Mouse (Mus musculus) left cerebral cortex, adult 11 months (tissue): ENCODE measurements at regions not wholly inside any gene's neighbourhood (a gene's known extent, or its start where the extent isn't known, plus 50 kb on each side); places are given as distances from the start of the nearest gene placed in this dataset.

ENCODE experiments used
- DNase-seq: peaks from one replicate; pipeline ENCODE4 v3.0.0; 2022; ENCODE audit warnings: low spot score

DNA sequence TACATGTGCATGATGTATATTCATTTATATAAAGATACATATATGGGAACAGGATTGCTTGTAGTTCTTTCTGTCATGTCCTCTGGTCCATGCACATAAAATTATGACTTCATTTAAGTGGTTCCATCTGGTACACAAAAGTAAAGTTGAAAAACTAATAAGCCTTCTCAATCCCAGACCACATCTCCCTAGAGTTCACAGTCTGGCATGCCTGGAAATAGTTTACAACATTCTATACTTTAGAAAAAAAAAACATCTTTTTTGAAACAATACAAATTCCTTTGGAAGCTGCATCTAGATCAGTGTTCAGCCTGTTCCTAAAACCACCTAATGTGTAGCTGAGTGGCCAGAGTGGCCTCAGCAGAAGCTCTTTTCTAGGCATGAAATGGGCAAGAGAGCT, 578.2 kb upstream of the Marcks start:
- no peak for DNase-seq

GRCm38 (mm10) chr10:37711459-37711858, 572.7 kb upstream of the Marcks start:
- no peak for DNase-seq

DNA sequence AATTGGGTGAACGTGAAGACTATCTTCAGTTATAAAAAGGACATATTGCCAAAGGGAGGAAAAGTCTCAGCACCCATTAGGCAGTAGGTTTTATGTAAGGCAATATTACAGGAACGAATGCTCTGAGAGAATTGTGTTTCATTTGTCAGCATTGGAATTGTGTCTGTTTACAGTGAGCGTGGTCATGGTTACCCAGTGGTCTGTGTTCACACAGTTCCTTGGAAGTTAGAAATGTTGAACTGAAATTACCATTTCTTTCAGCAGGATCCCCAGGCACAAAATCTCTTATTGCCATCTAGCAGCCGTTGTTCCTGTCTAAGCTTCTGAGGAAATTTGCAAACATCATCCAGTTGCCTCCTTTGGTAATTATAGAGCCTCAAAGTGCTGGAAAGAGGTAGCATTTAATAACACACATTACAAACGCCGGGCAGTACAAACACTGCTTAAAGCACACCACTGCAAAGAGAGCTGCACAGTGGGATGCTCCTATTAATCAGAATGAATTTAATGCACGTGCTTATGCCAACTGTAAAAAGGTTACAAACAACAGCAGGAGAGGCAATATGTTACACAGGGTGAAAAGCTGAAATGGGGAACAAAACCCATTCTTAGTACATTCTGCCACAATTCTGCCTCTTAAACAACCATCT, 555.4 kb upstream of the Marcks start:
- no peak for DNase-seq

DNA sequence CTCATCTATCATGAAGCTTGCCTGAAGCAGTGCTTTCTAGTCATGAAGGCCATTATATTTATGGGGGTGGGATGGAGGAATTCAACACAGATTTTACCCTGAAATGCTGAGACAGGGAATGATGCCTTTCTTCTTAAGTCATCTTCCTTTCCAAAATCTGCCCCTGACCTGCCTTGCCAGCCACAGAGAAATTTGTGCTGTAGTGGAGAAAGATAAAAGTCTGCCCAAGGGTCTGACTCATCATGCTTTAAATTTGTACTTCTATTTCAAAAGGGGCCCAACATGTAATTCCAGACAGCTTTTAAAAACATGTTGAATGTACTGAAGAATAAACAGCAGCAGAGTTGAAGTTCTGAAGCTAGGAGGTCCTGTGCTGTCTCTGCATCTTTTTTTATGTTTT, 554.1 kb upstream of the Marcks start:
- no peak for DNase-seq

DNA sequence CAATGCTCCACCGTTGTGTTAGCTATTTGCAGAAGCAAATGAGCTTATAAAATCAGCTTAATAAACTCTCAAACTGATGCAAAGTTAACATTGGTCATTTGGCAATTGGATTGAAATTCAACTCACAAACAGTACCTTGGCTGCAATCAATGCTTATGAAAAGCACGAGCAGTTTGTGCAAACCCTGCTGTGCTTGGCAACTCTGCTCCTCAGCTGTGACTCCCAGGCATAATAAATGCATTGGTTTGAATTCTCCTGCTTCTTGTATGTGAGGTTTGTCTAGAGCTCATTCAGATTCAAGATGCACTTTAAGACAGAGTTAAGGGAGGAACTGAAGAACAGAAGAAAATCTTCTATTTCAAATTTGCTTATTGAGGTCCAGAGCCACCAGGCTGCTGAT, 553.2 kb upstream of the Marcks start:
- DNase-seq, result no peak

DNA sequence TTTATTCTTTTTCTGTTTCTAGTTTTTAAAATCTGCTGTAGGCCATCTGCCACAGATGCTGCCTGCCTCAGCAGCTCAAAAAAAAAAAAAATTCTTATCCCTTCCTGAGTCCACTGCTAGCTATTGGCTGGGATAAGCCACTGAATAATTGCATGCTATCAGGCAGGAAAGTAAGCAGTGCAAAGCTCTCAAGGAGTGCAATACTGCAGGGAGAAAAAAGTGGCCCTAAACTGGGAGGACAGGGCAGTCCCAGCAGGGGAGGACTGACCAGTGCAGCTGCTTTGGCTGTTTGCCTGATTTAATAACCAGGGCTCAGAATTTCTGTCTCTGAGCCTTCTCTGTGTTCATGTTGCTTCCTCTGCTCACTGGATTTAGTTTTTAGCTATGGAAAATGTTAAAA, 544.4 kb upstream of the Marcks start:
- no peak for DNase-seq

- DNase-seq, result no peak
Observed at GRCm38 (mm10) chr10:37680601-37681000, 541.9 kb upstream of the Marcks start.

DNA sequence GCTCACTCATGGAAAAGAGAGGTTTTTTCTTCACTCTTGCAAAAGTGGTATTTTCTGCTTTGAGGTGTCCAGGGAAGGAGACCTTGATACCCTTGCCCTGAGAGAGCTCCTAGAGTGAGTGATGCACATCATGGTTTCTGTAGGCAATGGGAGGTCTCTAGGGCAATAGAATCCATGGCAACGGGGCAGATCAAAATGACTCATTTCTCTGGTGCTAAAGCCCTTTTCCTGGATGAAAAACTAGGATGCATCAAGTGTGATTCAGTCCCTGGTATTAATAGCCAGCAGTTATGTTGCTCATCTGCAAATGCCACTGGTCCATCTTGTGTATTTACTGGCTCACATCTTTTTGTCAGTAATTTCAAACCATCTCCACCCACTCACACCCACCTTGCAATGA, 539.1 kb upstream of the Marcks start:
- no peak for DNase-seq

DNA sequence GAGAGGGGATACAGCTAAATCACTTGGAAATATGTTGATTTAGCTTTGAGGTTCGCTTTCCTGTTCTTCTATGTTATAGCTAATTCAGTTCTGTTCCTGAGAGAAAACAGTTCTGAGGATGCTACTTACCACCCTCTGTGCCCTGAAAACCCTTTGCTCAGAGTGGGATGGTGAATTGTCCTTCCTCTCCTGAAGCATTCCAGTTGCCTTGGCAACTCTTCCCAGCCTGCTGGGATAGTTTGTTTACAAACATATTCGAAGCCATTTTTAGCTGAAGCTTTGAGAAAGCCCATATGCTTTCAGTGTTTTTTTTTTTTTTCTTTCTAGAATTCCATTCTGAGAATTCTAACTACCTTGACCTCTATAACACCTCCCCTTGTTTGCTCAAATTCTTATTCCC, 530.1 kb upstream of the Marcks start:
- DNase-seq, result no peak

- DNase-seq, result no peak
Observed at GRCm38 (mm10) chr10:37667031-37667745, 528.5 kb upstream of the Marcks start.

DNA sequence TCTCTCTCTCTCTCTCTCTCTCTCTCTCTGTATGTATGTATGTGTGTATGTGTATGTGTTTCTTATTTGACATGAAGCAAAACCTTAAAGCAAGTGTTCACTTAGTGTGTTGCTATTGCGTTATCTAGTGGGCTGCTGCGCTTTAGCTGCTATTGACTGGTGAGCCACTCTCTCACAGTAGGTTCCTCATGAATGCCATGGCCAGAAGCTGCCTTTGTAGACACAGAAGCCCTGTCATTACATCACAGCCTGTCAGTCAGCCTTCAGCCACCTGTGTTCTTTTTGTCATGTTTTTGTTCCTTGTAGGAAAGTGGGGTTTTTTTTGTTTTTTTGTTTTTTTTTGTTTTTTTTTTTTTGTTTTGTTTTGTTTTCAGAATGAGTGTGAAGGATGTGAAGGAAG, 527.8 kb upstream of the Marcks start:
- DNase-seq, result no peak

DNA sequence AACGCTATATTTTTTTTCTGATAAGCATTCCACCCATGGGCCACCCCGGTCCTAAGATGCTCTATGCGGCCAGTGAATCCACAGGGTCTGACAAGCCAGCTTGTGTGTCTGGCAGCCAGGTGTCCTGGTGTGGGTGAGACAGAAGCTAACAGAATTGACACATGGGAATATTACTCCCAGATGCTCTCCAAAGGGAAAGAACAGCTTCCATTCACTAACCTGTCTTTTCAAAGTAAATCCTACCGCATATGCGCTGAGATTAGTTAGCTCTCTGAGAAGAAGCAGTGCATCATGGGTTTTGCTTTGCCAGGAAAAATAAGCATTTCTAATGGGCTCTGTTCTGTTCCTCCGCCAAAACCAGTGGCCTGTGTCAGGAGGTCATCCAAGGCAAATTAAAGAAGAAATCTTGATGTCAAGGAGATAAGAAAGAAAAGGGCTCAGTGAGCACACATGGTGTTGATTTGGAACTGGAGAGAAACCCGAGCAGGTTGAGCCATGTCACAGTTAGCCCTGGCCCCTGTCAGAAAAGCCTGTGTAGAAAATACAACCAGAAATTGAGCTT, 498.4 kb upstream of the Marcks start:
- DNase-seq, result no peak

- no peak for DNase-seq
Observed at GRCm38 (mm10) chr10:37636421-37636820, 497.7 kb upstream of the Marcks start.

DNA sequence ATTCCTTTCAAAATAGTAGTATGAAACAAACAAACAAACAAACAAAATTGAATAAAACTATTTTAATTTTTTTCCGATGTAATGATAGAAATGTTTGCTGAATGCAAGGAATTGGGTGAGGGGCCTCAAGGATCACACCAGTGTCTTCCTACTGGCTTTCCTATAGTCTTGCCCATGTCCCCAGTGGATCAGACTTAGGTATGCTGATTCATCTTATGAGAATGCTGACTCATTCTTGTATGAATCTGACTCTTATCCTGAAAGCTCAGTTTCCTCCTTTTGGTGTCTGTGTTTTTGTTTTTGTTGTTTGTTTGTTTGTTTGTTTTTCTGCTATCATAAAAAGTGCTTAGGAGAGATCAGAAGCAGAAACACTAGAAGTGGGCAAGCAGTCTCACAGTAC, 491.7 kb upstream of the Marcks start:
- DNase-seq, result no peak

GRCm38 (mm10) chr10:37627900-37628299, 489.2 kb upstream of the Marcks start:
- no peak for DNase-seq

DNA sequence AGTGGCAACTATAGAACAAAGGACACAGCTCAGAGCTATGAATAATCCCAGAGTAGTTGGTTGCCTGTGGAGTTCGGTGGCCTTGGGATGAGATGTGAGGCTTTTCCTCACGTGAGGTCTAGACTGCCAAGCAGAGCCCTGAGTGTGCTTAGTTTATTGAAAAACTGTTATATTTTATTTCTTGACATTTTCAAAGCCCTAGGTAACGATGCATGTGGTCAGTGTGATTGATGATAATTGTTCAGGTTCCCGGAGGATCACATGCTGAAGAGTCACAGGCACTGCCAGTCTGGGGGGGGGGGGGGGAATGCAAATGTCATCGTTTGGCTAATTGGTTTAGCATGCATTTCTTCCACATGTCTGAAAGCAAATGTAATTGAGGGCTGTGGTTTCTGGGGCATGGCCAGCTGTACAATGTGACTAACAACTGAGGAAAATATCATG, 488.1 kb upstream of the Marcks start:
- DNase-seq, result no peak

DNA sequence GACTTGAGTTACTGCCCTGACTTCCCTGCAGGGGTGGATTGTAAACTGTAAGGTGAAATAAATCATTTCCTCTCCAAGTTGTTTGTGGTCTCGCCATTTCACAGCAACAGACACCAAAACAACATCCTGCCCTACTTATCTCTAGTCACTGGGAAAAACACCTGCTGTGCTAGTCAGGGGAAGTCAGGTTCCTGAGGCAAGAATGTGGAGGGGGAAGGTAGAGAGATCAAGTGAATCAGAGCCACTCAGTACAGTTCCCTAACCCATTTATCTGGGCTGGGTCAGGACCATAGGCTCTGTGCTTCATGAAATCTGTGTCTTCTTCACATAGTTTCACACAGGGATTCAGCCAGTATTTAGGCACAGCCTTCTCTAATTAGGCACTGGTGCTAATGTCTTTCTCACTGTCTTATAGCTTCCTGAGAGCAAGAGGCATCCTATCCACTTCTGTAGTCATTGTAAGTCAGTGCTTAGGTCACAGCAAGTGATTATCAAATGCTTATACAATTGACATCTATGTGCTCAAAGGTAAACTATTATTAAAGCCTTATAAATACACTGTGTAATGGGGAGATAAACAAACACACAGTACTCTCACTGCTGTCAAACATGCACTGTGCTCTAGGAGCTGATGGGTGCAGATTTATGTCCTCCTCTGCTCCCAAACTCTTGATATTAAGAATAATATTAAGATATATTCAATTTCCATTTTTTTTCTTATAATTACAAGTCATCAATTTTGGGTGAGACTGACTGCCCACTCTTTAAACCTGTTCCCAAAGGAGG, 487.4 kb upstream of the Marcks start:
- DNase-seq, result no peak

- no peak for DNase-seq
Observed at GRCm38 (mm10) chr10:37623041-37623440, 484.3 kb upstream of the Marcks start.

DNA sequence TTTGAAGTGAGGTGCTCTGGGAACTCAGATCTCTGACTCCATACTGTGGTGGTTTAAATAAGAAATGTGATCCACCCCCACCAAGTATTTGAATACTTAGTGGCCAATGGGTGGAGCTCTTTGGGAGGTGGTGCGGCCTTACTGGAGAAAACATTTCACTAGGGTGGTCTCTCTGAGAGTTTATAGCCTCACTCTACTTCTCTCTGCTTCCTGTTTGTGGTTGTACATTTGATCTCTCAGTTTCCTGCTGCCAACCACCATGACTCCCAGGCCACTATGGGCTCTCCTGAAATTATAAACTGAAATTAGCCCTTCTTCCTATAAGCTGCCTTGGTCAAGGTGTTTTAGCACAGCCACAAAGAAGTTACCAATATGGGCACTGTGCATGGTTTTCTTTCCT, 479.9 kb upstream of the Marcks start:
- DNase-seq, result no peak

DNA sequence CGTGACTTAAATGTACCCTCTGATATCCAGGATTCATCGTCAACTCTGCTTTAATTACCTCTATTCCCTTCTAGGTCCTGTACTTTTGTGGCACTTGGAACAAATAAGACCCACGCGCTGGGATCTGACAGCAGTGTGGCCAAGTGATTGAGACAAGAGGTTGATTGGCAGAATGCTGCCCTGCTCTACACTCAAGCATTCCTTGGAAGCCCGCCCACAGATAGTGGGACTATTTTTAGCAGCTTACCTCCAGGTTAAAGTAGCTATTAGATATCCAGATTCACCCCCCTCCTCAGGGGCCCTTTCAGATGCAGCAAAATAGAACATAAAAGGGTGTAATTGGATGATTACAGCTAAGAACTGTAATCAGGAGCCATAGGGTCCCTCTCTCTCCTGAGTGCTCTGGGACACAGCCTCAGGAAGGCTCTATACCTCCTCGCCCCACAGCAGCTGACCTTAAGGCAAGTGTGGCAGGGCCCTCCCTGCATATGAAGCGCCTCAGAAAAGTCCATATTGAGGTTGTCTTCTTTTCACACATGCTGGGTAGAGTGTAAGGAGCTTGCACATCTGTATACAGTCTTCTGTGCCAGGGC, 479.1 kb upstream of the Marcks start:
- no peak for DNase-seq

DNA sequence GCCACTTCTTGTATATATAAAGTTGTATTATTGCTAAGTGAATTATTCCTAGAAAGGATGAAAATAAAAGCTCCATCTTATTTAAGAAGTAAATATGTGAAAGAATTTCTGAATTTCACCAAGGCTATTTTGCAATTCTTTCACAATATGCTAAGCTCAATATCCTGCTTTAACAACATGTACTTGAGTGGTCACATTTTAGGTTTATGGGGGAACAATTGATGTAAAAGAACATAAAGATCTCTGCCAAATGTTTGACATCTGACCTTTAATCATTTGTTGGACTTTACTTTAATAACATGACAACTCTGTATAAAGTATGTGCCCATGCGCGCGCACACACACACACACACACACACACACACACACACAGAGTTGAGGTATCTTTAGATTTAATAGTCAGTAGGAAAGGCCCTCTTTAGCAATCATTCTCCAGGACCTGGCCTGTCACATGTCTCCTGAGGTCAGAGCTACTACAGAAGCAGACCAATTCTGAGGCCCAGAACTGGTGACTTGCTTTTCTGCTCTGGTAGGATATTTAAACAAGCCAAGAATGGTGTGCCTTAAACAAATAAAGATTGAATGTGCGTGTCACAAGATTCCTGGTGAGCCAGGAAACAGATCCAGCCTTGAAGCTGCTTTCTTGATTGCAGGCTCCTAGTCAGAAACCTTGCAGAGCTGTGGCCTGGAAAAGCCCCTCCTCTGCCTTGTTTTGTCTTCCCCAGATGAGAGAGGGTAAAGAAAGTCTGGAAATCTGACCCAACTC, 477.4 kb upstream of the Marcks start:
- no peak for DNase-seq

- no peak for DNase-seq
Observed at GRCm38 (mm10) chr10:37613936-37614335, 475.2 kb upstream of the Marcks start.
